In the genomic region with DNA sequence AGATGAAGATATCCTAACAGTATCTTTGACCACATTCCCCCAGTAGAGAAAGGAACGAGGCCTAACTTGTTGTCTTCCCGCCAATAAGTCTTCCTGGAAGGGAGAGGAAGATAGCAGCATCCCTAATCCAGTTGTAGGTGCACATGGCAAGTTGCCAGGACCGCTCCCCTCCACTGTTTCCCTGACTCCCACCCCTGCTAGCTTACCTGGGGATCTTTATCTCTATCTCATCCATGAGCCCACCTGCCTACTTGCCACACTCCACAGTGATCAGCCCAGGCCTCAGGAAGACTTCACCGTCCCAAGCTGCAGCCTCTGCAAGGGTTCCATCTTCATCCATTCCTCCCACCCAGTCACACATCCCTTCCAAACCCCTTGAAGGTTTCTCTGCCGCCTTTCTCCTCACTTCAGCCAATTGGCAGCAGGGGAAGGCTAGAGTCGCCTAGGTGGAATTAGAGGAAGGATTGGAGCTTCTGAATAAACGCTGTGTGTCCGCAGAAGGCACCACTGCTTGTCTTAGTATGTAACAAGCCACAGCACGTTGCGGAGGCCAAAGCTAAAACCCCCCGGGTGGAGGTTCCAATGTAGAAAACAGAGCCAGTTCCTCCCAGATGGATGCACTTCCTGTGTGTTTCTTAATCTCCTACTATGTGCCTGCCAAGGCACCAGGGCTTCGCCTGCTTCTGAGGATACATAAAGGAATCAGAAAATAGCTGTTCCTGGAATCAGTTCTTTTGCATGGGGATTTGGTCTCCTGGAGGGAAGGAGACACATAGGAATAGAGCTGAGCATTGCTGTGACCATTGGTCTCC, we compare ENCODE assay signal across 14 mouse cellular contexts. TPM values are rescaled to one million over a fixed set of nuclear protein-coding genes. Genes with fewer than 3 reads are reported as not detected.
DNase-seq lines count a peak whose midpoint lies in the region; ATAC-seq and TF ChIP-seq lines count a peak whose summit lies in the region.
"Had no signal": no experiment of that assay in that cellular context is flagged by ENCODE, and none has a peak within 500 bp of the region (broad histone marks: within the 10 kb centered on the region; RNA-seq: fewer than 3 reads in every experiment).

No protein-coding gene starts in this region.

- no peaks in the 10 kb centered on the region for H3K36me3 ChIP-seq in heart, embryonic 11.5 days (ENCODE audit: control insufficient read depth, insufficient read depth, low read length)
- H3K36me3 ChIP-seq in E14TG2a.4 (ENCODE audit: insufficient read depth, low read length) = peaks cover 3% of the 10 kb centered on the region
- H3K36me3 ChIP-seq in heart, postnatal 0 days (replicated peaks; ENCODE audit: control insufficient read depth, insufficient read depth, low read length) = no peaks in the 10 kb centered on the region
- H3K36me3 ChIP-seq: forebrain, embryonic 12.5 days had no signal

- no peak for ATAC-seq in cerebellum, adult (ENCODE audit: insufficient number of reproducible peaks, low FRiP score, low TSS enrichment)
- no peak for ATAC-seq in heart, embryonic 11.5 days (replicated peaks; ENCODE audit: insufficient number of reproducible peaks, low FRiP score, low TSS enrichment)
- no peak for ATAC-seq in heart, postnatal 0 days (ENCODE audit: insufficient read depth, low read depth)

- TF ChIP-seq CTCF in E14TG2a.4 (conservative IDR thresholded peaks at IDR 0.05; ENCODE audit: low read length) = no peak
- TF ChIP-seq CTCF in heart, postnatal 0 days (IDR thresholded peaks at IDR 0.05; ENCODE audit: low read depth) = no peak

- 81% methylated on average over 12 of the region's 12 CpGs for WGBS in heart, embryonic 11.5 days (ENCODE audit: insufficient replicate concordance)
- WGBS in heart, postnatal 0 days = 68% methylated on average over 12 of the region's 12 CpGs

- no peak overlapping the region for H3K4me3 ChIP-seq in heart, embryonic 11.5 days (ENCODE audit: low read depth, low read length)
- peak overlapping the region; percentile 35 for H3K4me3 ChIP-seq in E14TG2a.4 (replicated peaks; ENCODE audit: low read length)
- no peak overlapping the region for H3K4me3 ChIP-seq in heart, postnatal 0 days (ENCODE audit: low read depth, low read length)
- H3K4me3 ChIP-seq: forebrain, embryonic 12.5 days had no signal

- H3K9me3 ChIP-seq in heart, embryonic 11.5 days (replicated peaks; ENCODE audit: control insufficient read depth, low read length) = no peaks in the 10 kb centered on the region
- H3K9me3 ChIP-seq in E14TG2a.4 (ENCODE audit: low read length) = no peaks in the 10 kb centered on the region
- no peaks in the 10 kb centered on the region for H3K9me3 ChIP-seq in heart, postnatal 0 days (replicated peaks; ENCODE audit: control insufficient read depth, low read length)
- H3K9me3 ChIP-seq: forebrain, embryonic 12.5 days had no signal

- TF ChIP-seq EP300 in heart, postnatal 0 days (IDR thresholded peaks at IDR 0.05; ENCODE audit: low read depth) = no peak

- H3K4me2 ChIP-seq in heart, embryonic 11.5 days = no peak overlapping the region
- no peak overlapping the region for H3K4me2 ChIP-seq in heart, postnatal 0 days (ENCODE audit: low read depth, low read length)
- H3K4me2 ChIP-seq: forebrain, embryonic 12.5 days had no signal

- peaks cover 52% of the 10 kb centered on the region for H3K4me1 ChIP-seq in heart, embryonic 11.5 days (ENCODE audit: control insufficient read depth, insufficient read depth, low read length)
- H3K4me1 ChIP-seq in E14TG2a.4 (replicated peaks; ENCODE audit: low read depth, low read length) = peaks cover 68% of the 10 kb centered on the region
- H3K4me1 ChIP-seq in heart, postnatal 0 days (ENCODE audit: control insufficient read depth, insufficient read depth) = peaks cover 63% of the 10 kb centered on the region

- H3K27ac ChIP-seq in heart, embryonic 11.5 days (ENCODE audit: low read depth, low read length) = peak overlapping the region; percentile 95
- H3K27ac ChIP-seq in heart, postnatal 0 days (ENCODE audit: low read depth) = peak overlapping the region; percentile 94
- H3K27ac ChIP-seq: forebrain, embryonic 12.5 days; liver, embryonic 14.5 days had no signal

- H3K27me3 ChIP-seq in heart, embryonic 11.5 days (ENCODE audit: control insufficient read depth, insufficient read depth, low read length) = no peaks in the 10 kb centered on the region
- no peaks in the 10 kb centered on the region for H3K27me3 ChIP-seq in E14TG2a.4 (ENCODE audit: insufficient read depth, low read length)
- no peaks in the 10 kb centered on the region for H3K27me3 ChIP-seq in heart, postnatal 0 days (ENCODE audit: control insufficient read depth, insufficient read depth, low read length)

- peak; percentile 63 for DNase-seq in cerebellum, adult 11-12 months
- DNase-seq in heart, postnatal 36 days = no peak
- DNase-seq in heart, postnatal 0 days (ENCODE audit: low spot score) = no peak
- no peak for DNase-seq in left cerebral cortex, postnatal 14 days (ENCODE audit: low spot score in 2 of 2)
- DNase-seq in urinary bladder, adult 2 months (ENCODE audit: low spot score) = no peak
- DNase-seq: kidney, postnatal 10 days; right cerebral cortex, adult 18-20 months had no signal

- intact Hi-C loops in heart, postnatal 36 days (cut with DNase I) = loop anchor here (10.0 kb wide), 1 partner anchor 565 kb away; no protein-coding TSS in a partner anchor
- intact Hi-C loops in left cerebral cortex, postnatal 14 days (cut with DNase I) = no loop called here

- no peak overlapping the region for H3K9ac ChIP-seq in heart, embryonic 11.5 days (ENCODE audit: low read depth, low read length)
- H3K9ac ChIP-seq in heart, postnatal 0 days (replicated peaks; ENCODE audit: low read depth, low read length) = no peak overlapping the region
- H3K9ac ChIP-seq: forebrain, embryonic 12.5 days; liver, embryonic 14.5 days had no signal

RNA-seq across cellular contexts. Expression of a gene that starts 2.4 kb away (rescaled TPM):
- polyA plus RNA-seq in heart, embryonic 11.5 days (2014; fragmentation: Nextera tagmentation; extraction: Ambion mirVana) = 72.2 and 80.6 TPM in 2 replicates
- total RNA-seq in heart, postnatal 36 days (2021) = 100 to 1,000 TPM; 252 to 272 TPM
- total RNA-seq in heart, postnatal 0 days (2014; rRNA removed; ENCODE audit: low replicate concordance) = 319 and 341 TPM in 2 replicates
- polyA plus RNA-seq in heart, postnatal 0 days (2015; fragmentation: Nextera tagmentation; extraction: Ambion mirVana) = 135 and 142 TPM in 2 replicates
- 10 to 100 TPM; 38.1 to 49.8 TPM for total RNA-seq in left cerebral cortex, postnatal 14 days (2021)
- 92.4 and 119 TPM in 2 replicates for polyA plus RNA-seq in urinary bladder, adult 2 months (2012; rRNA removed)

RNA-seq across cellular contexts. Expression of a gene that starts 14.7 kb away (rescaled TPM):
- 67.2 and 70.6 TPM in 2 replicates for polyA plus RNA-seq in heart, embryonic 11.5 days (2014; fragmentation: Nextera tagmentation; extraction: Ambion mirVana)
- total RNA-seq in heart, postnatal 36 days (2021) = 10 to 100 TPM; 16.3 to 18.2 TPM
- 58.0 and 66.1 TPM in 2 replicates for total RNA-seq in heart, postnatal 0 days (2014; rRNA removed; ENCODE audit: low replicate concordance)
- 39.3 and 42.9 TPM in 2 replicates for polyA plus RNA-seq in heart, postnatal 0 days (2015; fragmentation: Nextera tagmentation; extraction: Ambion mirVana)
- total RNA-seq in left cerebral cortex, postnatal 14 days (2021) = 1 to 10 TPM; 5.7 to 5.8 TPM
- 53.4 and 56.2 TPM in 2 replicates for polyA plus RNA-seq in urinary bladder, adult 2 months (2012; rRNA removed)
- total RNA-seq: CH12.LX; neutrophil, adult 5-6 weeks had no signal

RNA-seq across cellular contexts. Expression of a gene that starts 15.6 kb away (rescaled TPM):
- 89.3 and 107 TPM in 2 replicates for polyA plus RNA-seq in heart, embryonic 11.5 days (2014; fragmentation: Nextera tagmentation; extraction: Ambion mirVana)
- 10 to 100 TPM; 12.9 to 13.4 TPM for total RNA-seq in heart, postnatal 36 days (2021)
- 106 and 114 TPM in 2 replicates for total RNA-seq in heart, postnatal 0 days (2014; rRNA removed; ENCODE audit: low replicate concordance)
- polyA plus RNA-seq in heart, postnatal 0 days (2015; fragmentation: Nextera tagmentation; extraction: Ambion mirVana) = 93.0 and 95.9 TPM in 2 replicates
- 10 to 100 TPM; 10.0 to 12.2 TPM for total RNA-seq in left cerebral cortex, postnatal 14 days (2021)
- 84.6 and 90.5 TPM in 2 replicates for polyA plus RNA-seq in urinary bladder, adult 2 months (2012; rRNA removed)
- total RNA-seq: neutrophil, adult 5-6 weeks had no signal

RNA-seq across cellular contexts. Expression of a gene that starts 41.7 kb away (rescaled TPM):
- polyA plus RNA-seq in heart, embryonic 11.5 days (2014; fragmentation: Nextera tagmentation; extraction: Ambion mirVana) = 98.8 and 111 TPM in 2 replicates
- total RNA-seq in heart, postnatal 36 days (2021) = 10 to 100 TPM; 29.7 to 29.8 TPM
- total RNA-seq in heart, postnatal 0 days (2014; rRNA removed; ENCODE audit: low replicate concordance) = 54.4 and 68.3 TPM in 2 replicates
- polyA plus RNA-seq in heart, postnatal 0 days (2015; fragmentation: Nextera tagmentation; extraction: Ambion mirVana) = 84.7 and 85.0 TPM in 2 replicates
- total RNA-seq in left cerebral cortex, postnatal 14 days (2021) = 10 to 100 TPM; 62.9 to 63.1 TPM
- polyA plus RNA-seq in urinary bladder, adult 2 months (2012; rRNA removed) = 128 and 134 TPM in 2 replicates

RNA-seq across cellular contexts. Expression of a gene that starts 41.8 kb away (rescaled TPM):
- 0.28 and 0.83 TPM in 2 replicates for polyA plus RNA-seq in heart, embryonic 11.5 days (2014; fragmentation: Nextera tagmentation; extraction: Ambion mirVana)
- under 1 TPM; 0.86 to 0.92 TPM for total RNA-seq in heart, postnatal 36 days (2021)
- total RNA-seq in heart, postnatal 0 days (2014; rRNA removed; ENCODE audit: low replicate concordance) = not detected in 2 replicates
- 0.34 and 0.47 TPM in 2 replicates for polyA plus RNA-seq in heart, postnatal 0 days (2015; fragmentation: Nextera tagmentation; extraction: Ambion mirVana)
- total RNA-seq in left cerebral cortex, postnatal 14 days (2021) = 1 to 10 TPM; 1.4 to 2.2 TPM
- polyA plus RNA-seq in urinary bladder, adult 2 months (2012; rRNA removed) = 1.3 and 1.4 TPM in 2 replicates
